Mouse (Mus musculus) forebrain, embryonic 14.5 days (tissue): ENCODE results near the gene Itgb4. TPM values are rescaled to one million over a fixed set of nuclear protein-coding genes. Genes with fewer than 3 reads are reported as not detected.
"Not testable (repeated sequence)": the region's sequence is repeated elsewhere in the genome, so short reads cannot be mapped to it uniquely, and the experiment has no call there.

Source experiments
- ATAC-seq: fragments of 200-750 bp; cut with Nextera tagmentation; 2 replicates; pipeline ENCODE4 v1.8.0; 2017; ENCODE audit warnings: mild to moderate bottlenecking, moderate library complexity
- DNase-seq: peaks from one replicate; pipeline ENCODE4 v3.0.0-alpha.2; 2015; ENCODE audit warnings: low spot score
- H3K27ac ChIP-seq: fragments of 300-500 bp; sonication (generic); 2 replicates; pipeline ENCODE4 v1.5.1; 2014; ENCODE audit warnings: low read depth, mild to moderate bottlenecking, control low read depth, low read length, moderate library complexity
- H3K27me3 ChIP-seq: fragments of 300-500 bp; sonication (generic); replicated peaks from 2 replicates; pipeline ENCODE4 v1.6.1; 2014; ENCODE audit warnings: low read length, control low read depth, mixed read lengths; ENCODE audit not compliant: control insufficient read depth, insufficient read depth
- H3K36me3 ChIP-seq: fragments of 300-500 bp; sonication (generic); 2 replicates; pipeline ENCODE4 v1.6.1; 2014; ENCODE audit warnings: low read length, control low read depth; ENCODE audit not compliant: control insufficient read depth, insufficient read depth
- H3K4me1 ChIP-seq: fragments of 300-500 bp; sonication (generic); 2 replicates; pipeline ENCODE4 v1.6.1; 2014; ENCODE audit warnings: antibody characterized with exemption, low read length, control low read depth; ENCODE audit not compliant: control insufficient read depth, insufficient read depth
- H3K4me2 ChIP-seq: fragments of 300-500 bp; sonication (generic); 2 replicates; pipeline ENCODE4 v1.6.1; 2014; ENCODE audit warnings: mild to moderate bottlenecking, control low read depth, low read length
- H3K4me3 ChIP-seq: fragments of 300-500 bp; sonication (generic); 2 replicates; pipeline ENCODE4 v1.5.1; 2014; ENCODE audit warnings: low read depth, low read length, control low read depth
- H3K9ac ChIP-seq: fragments of 300-500 bp; sonication (generic); 2 replicates; pipeline ENCODE4 v1.6.1; 2014; ENCODE audit warnings: mild to moderate bottlenecking, low read length, control low read depth, moderate library complexity
- H3K9me3 ChIP-seq: fragments of 300-500 bp; sonication (generic); replicated peaks from 2 replicates; pipeline ENCODE4 v1.6.1; 2016; ENCODE audit warnings: low read length, control low read depth, mixed read lengths; ENCODE audit not compliant: control insufficient read depth
- WGBS: fragments of 180-500 bp; shearing (Covaris S2); extraction: QIAGEN DNeasy Blood & Tissue Kit; methylation state at CpG from one replicate; pipeline ENCODE4 v1.1.7; 2014; 5-methylcytosine and 5-hydroxymethylcytosine counted together
- polyA plus RNA-seq: library from polyadenylated mRNA; unstranded; fragments of >200 nt; fragmentation: Nextera tagmentation; extraction: Ambion mirVana; gene quantifications from 2 replicates; pipeline ENCODE4 v1.2.1, GENCODE M21; 2014

The Itgb4 gene
- polyA plus RNA-seq, 1 experiment from 2014 or later: 0.48 TPM

DNA sequence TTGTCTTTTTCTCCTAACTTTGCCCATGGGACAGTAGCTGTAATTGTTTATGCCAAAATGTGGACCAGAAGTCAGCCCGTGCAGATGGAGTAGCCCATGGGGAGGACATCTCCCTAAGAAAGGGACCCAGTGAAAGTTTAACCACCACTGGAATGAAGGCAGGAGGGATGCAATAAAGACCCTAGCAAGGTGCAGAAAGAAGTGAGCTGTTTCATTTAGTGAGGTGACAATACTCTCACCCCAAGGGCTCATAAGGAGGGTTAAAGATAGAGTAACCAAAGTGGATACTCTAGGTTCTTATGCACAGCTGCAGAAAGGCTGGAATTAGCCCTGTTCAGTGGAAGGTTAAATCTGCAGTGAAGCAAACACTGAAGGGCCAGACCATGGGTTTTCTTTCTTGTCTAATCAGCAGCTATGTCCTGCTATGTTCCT lies 44.9 kb downstream of the Itgb4 start:
- Histone ChIP-seq H3K4me1 (peaks cover 7% of the 10 kb centered on the region; the same call in 1 of the 2 replicates), H3K36me3 (peaks cover 24% of the 10 kb centered on the region; the same call in 1 of the 2 replicates), H3K27me3 (no peaks in the 10 kb centered on the region), H3K4me3 (no peak overlapping the region), H3K27ac (no peak overlapping the region), H3K4me2 (no peak overlapping the region), H3K9me3 (no peaks in the 10 kb centered on the region), H3K9ac (no peak overlapping the region)
- 75% methylated on average over 1 of the region's 1 CpGs for WGBS
- DNase-seq (no peak), ATAC-seq (no peak)

DNA sequence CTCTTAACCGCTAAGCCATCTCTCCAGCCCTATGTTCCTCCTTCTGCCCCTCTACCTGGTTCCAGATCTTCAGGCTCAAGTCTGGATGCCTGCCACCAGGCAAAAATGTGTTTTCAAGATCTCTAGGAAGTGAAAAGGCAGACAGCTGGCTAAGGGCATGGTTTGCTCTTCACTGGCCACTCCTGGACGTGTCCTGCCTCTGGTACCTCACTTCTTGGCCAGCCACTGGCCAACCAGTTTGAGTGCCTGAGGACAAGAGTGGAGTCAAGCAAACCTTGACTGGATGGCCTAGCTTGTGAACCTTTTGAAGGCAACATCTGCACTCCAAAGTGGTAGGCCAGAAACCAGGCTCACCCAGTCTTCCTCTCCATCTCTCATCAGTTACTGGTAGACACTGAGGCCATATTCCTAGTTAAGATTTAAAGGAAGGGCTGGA lies 45.5 kb downstream of the Itgb4 start:
- 73% methylated on average over 2 of the region's 2 CpGs for WGBS
- Histone ChIP-seq H3K4me2 (no peak overlapping the region), H3K9me3 (no peaks in the 10 kb centered on the region), H3K36me3 (peaks cover 24% of the 10 kb centered on the region; the same call in 1 of the 2 replicates), H3K9ac (no peak overlapping the region), H3K4me1 (peaks cover 7% of the 10 kb centered on the region; the same call in 1 of the 2 replicates), H3K4me3 (no peak overlapping the region), H3K27me3 (no peaks in the 10 kb centered on the region), H3K27ac (no peak overlapping the region)
- DNase-seq (no peak), ATAC-seq (no peak)

- 42% methylated on average over 1 of the region's 1 CpGs for WGBS
- ATAC-seq (no peak), DNase-seq (no peak)
- H3K4me3 ChIP-seq: no peak overlapping the region
- H3K9me3 ChIP-seq: no peaks in the 10 kb centered on the region
- no peak overlapping the region for H3K27ac ChIP-seq
- H3K9ac ChIP-seq: no peak overlapping the region
- peaks cover 24% of the 10 kb centered on the region; the same call in 1 of the 2 replicates for H3K36me3 ChIP-seq
- H3K27me3 ChIP-seq: no peaks in the 10 kb centered on the region
- peaks cover 7% of the 10 kb centered on the region; the same call in 1 of the 2 replicates for H3K4me1 ChIP-seq
- H3K4me2 ChIP-seq: no peak overlapping the region
These were observed 46.0 kb downstream of the Itgb4 start for GRCm38 (mm10) chr11:116020519-116020922.

DNA sequence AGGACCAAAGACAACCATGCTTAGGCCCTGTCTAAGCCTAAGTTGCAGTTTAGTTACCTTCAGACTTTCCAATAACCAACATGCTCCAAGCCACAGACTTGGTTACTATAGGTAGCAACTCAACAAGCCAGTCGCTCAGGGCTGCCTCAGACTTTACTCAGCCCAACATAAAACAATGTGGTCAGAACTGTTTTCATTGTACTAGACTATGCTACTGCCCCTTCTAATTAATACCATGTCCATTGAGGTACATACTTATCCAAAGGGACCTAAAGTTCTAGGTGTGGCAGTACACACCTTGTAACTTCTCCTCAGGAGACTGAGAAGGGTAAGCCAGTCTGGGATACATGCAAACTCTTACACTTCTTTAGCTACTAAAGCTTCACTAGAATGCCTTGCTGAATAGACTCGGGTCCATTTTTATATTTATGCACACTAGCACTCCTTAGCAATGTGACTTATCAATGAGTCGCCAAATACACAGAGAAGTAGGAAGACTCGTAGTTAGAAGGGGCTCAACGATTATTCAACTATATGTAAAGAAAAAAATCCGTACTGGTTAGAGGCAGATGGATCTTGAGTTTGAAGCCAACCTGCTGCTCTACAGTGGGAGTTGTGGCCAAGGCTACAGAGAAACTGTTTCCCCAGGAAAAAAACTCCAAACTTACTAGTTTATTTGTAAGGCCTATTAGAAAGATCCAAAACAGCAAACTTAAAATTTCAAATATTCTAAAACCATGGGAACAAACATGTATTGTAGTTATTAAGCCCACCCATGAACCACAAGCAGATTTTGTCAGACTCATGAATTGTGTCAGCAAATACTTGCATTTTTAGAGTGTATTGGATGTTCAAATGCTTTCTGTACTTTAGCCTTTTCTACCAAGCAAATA lies 47.1 kb downstream of the Itgb4 start:
- ATAC-seq (no peak), DNase-seq (no peak)
- no peaks in the 10 kb centered on the region for H3K9me3 ChIP-seq
- no peak overlapping the region for H3K27ac ChIP-seq
- no peak overlapping the region for H3K9ac ChIP-seq
- H3K4me1 ChIP-seq: peaks cover 7% of the 10 kb centered on the region; the same call in 1 of the 2 replicates
- 77% methylated on average over 6 of the region's 6 CpGs for WGBS
- H3K4me3 ChIP-seq: peak overlapping the region; percentile 7; the same call in 1 of the 2 replicates
- H3K27me3 ChIP-seq: no peaks in the 10 kb centered on the region
- peak overlapping the region; percentile 66 for H3K4me2 ChIP-seq
- peaks cover 24% of the 10 kb centered on the region; the same call in 1 of the 2 replicates for H3K36me3 ChIP-seq

DNA sequence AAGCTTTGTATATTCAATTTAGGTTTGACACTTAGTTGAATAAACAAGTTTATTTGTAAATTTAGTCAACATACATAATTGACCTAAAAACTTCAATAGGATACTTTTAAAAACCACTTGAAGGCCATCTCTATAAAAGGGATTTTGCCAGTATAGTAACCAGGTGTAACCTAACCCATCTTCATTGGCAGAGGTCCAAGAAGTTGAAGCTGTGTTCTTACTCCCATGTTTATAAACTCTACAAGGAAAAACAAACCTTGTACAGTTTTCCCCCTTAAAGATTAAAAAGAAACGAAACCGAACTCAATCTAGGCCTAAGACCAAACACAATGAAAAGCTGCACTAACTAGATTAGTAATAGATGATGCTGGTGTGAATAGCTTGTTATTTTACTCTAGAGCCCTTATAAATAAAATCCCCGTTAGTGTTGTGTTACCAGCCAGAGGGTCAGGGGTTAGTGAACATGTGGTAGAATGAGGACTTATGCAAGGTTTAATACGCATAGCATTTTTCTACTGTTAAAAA lies 47.8 kb downstream of the Itgb4 start:
- no peak for ATAC-seq
- peak overlapping the region; percentile 66 for H3K4me2 ChIP-seq
- 59% methylated on average over 4 of the region's 4 CpGs for WGBS
- peak overlapping the region; percentile 29 for H3K4me3 ChIP-seq
- no peak for DNase-seq
- no peak overlapping the region for H3K27ac ChIP-seq
- no peaks in the 10 kb centered on the region for H3K9me3 ChIP-seq
- peaks cover 24% of the 10 kb centered on the region; the same call in 1 of the 2 replicates for H3K36me3 ChIP-seq
- peaks cover 7% of the 10 kb centered on the region; the same call in 1 of the 2 replicates for H3K4me1 ChIP-seq
- peak overlapping the region; percentile 9; the same call in 1 of the 2 replicates for H3K9ac ChIP-seq
- H3K27me3 ChIP-seq: no peaks in the 10 kb centered on the region

DNA sequence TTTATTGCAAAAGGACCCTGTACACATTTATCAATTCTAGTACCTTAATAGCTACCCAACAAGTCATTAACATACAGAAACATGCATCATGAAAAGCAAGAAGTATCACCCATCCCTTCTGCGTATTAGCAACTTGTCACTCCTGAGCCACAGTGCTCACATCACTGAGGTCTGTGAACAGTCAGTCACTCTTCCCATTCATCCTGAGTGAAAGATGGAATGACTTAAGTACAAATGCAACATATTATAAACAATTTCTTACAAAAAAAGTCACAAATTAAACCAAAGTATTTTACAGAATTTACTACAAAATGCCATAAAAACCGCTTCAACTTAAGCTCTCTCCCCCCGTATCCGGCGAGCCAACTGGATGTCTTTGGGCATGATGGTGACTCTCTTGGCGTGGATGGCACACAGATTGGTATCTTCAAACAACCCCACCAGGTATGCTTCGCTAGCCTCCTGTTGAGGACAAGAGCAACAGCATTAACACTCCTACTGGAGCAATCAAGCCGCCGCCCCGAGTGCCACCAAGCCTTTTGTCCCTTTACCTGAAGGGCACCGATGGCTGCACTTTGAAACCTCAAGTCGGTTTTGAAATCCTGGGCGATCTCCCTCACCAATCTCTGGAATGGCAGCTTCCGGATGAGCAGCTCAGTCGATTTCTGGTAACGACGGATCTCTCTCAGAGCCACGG lies 48.7 kb downstream of the Itgb4 start:
- ATAC-seq, DNase-seq, H3K4me1 ChIP-seq, H3K9me3 ChIP-seq, H3K27me3 ChIP-seq: not testable (repeated sequence)
- Histone ChIP-seq H3K36me3 (peaks cover 24% of the 10 kb centered on the region; the same call in 1 of the 2 replicates), H3K4me3 (peak overlapping the region; percentile 98), H3K9ac (peak overlapping the region; percentile 100), H3K27ac (peak overlapping the region; percentile 99), H3K4me2 (peak overlapping the region; percentile 66)
- WGBS: 6% methylated on average over 18 of the region's 18 CpGs

- under 1% methylated on average over 56 of the region's 57 CpGs for WGBS
- peak; percentile 58 for ATAC-seq
These were observed 49.4 kb downstream of the Itgb4 start for GRCm38 (mm10) chr11:116023771-116024355.

GRCm38 (mm10) chr11:116024356-116024808 lies 49.9 kb downstream of the Itgb4 start:
- H3K4me2 ChIP-seq: peak overlapping the region; percentile 50; the same call in 1 of the 2 replicates
- peak overlapping the region; percentile 98 for H3K4me3 ChIP-seq
- H3K4me1 ChIP-seq: peaks cover 7% of the 10 kb centered on the region; the same call in 1 of the 2 replicates
- H3K27ac ChIP-seq: peak overlapping the region; percentile 99
- ATAC-seq (peak; percentile 97), DNase-seq (peak; percentile 100)
- H3K27me3 ChIP-seq: no peaks in the 10 kb centered on the region
- no peaks in the 10 kb centered on the region for H3K9me3 ChIP-seq
- peak overlapping the region; percentile 100 for H3K9ac ChIP-seq
- H3K36me3 ChIP-seq: peaks cover 24% of the 10 kb centered on the region; the same call in 1 of the 2 replicates
- WGBS: 0% methylated on average over 37 of the region's 37 CpGs

More at GRCm38 (mm10) chr11:116023771-116024355, 49.4 kb downstream of the Itgb4 start:
- Histone ChIP-seq H3K4me3 (peak overlapping the region; percentile 98), H3K9me3 (no peaks in the 10 kb centered on the region), H3K9ac (peak overlapping the region; percentile 100), H3K4me1 (peaks cover 7% of the 10 kb centered on the region; the same call in 1 of the 2 replicates), H3K27ac (peak overlapping the region; percentile 99), H3K4me2 (peak overlapping the region; percentile 50), H3K36me3 (peaks cover 24% of the 10 kb centered on the region; the same call in 1 of the 2 replicates), H3K27me3 (no peaks in the 10 kb centered on the region)
- DNase-seq: peak; percentile 79
